Mouse (Mus musculus) cerebellum, adult 11 months (tissue): ENCODE data around the gene Prg4.

ENCODE experiments used
- DNase-seq: peaks from one replicate; pipeline ENCODE4 v3.0.0; 2022

Gene Prg4

DNA sequence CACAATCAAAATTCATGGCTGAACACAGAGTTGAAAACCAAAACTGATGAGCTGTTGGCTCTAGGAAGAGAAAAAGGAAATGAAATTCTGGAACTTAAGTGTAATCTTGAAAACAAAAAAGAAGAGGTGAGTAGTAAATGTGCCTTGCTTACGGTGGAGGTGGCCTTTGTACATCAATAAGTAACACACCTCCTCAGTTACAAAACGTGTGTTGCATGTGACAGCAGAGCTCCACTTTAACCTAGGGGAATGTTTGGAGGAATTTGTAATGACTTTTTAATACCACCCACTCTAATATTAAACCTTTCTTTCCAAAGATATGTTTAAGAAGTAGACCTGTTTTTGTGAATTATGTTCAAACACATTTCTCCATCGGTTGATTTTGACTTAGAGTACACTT, 62.1 kb downstream of the Prg4 start:
- no peak for DNase-seq
